Mouse (Mus musculus) intestine, embryonic 14.5 days (tissue): ENCODE measurements around the gene Def8. TPM values are rescaled to one million over a fixed set of nuclear protein-coding genes. Genes with fewer than 3 reads are reported as not detected.
"Not testable (repeated sequence)": the region's sequence is repeated elsewhere in the genome, so short reads cannot be mapped to it uniquely, and the experiment has no call there.

Source experiments
- ATAC-seq: fragments of 200-750 bp; cut with Nextera tagmentation; replicated peaks from 2 replicates; pipeline ENCODE4 v1.8.0; 2017; ENCODE audit warnings: low read depth, moderate number of reproducible peaks, moderate TSS enrichment, moderate library complexity; ENCODE audit not compliant: low FRiP score, low TSS enrichment
- DNase-seq: peaks from one replicate; pipeline ENCODE4 v3.0.0-alpha.2; 2018; ENCODE audit warnings: low spot score
- H3K27ac ChIP-seq: fragments of 300-500 bp; sonication (generic); 2 replicates; pipeline ENCODE4 v1.5.1; 2014; ENCODE audit warnings: low read depth, mild to moderate bottlenecking, control low read depth
- H3K27me3 ChIP-seq: fragments of 300-500 bp; sonication (generic); replicated peaks from 2 replicates; pipeline ENCODE4 v1.6.1; 2014; ENCODE audit warnings: low read length, control low read depth; ENCODE audit not compliant: control insufficient read depth, insufficient read depth
- H3K36me3 ChIP-seq: fragments of 300-500 bp; sonication (generic); 2 replicates; pipeline ENCODE4 v1.6.1; 2014; ENCODE audit warnings: low read length, control low read depth; ENCODE audit not compliant: control insufficient read depth, insufficient read depth
- H3K4me1 ChIP-seq: fragments of 300-500 bp; sonication (generic); replicated peaks from 2 replicates; pipeline ENCODE4 v1.6.1; 2014; ENCODE audit warnings: low read length, control low read depth, mixed read lengths; ENCODE audit not compliant: control insufficient read depth, insufficient read depth
- H3K4me2 ChIP-seq: fragments of 300-500 bp; sonication (generic); 2 replicates; pipeline ENCODE4 v1.6.1; 2014; ENCODE audit warnings: low read length
- H3K4me3 ChIP-seq: fragments of 300-500 bp; sonication (generic); 2 replicates; pipeline ENCODE4 v1.5.1; 2014; ENCODE audit warnings: low read depth, low read length, control low read depth, mixed read lengths
- H3K9ac ChIP-seq: fragments of 300-500 bp; sonication (generic); 2 replicates; pipeline ENCODE4 v1.6.1; 2014; ENCODE audit warnings: mild to moderate bottlenecking, low read length
- H3K9me3 ChIP-seq: fragments of 300-500 bp; sonication (generic); 2 replicates; pipeline ENCODE4 v1.6.1; 2016; ENCODE audit warnings: low read length, control low read depth; ENCODE audit not compliant: control insufficient read depth
- WGBS: fragments of 180-500 bp; shearing (Covaris S2); extraction: QIAGEN DNeasy Blood & Tissue Kit; methylation state at CpG from one replicate; pipeline ENCODE4 v1.1.7; 2014; 5-methylcytosine and 5-hydroxymethylcytosine counted together
- polyA plus RNA-seq: library from polyadenylated mRNA; unstranded; fragments of >200 nt; fragmentation: Nextera tagmentation; extraction: Ambion mirVana; gene quantifications from 2 replicates; pipeline ENCODE4 v1.2.1, GENCODE M21; 2014

Def8 gene
- polyA plus RNA-seq, 1 experiment from 2014 or later = 32.6 TPM

GRCm38 (mm10) chr8:123428343-123428893 is 5.1 kb downstream of the Def8 start:
- ATAC-seq (no peak), DNase-seq (no peak)
- Histone ChIP-seq H3K9ac (no peak overlapping the region), H3K27me3 (no peaks in the 10 kb centered on the region), H3K36me3 (no peaks in the 10 kb centered on the region), H3K27ac (no peak overlapping the region), H3K4me3 (no peak overlapping the region), H3K4me1 (no peaks in the 10 kb centered on the region), H3K4me2 (no peak overlapping the region), H3K9me3 (peaks cover 50% of the 10 kb centered on the region)
- 97% methylated on average over 29 of the region's 29 CpGs for WGBS

DNA sequence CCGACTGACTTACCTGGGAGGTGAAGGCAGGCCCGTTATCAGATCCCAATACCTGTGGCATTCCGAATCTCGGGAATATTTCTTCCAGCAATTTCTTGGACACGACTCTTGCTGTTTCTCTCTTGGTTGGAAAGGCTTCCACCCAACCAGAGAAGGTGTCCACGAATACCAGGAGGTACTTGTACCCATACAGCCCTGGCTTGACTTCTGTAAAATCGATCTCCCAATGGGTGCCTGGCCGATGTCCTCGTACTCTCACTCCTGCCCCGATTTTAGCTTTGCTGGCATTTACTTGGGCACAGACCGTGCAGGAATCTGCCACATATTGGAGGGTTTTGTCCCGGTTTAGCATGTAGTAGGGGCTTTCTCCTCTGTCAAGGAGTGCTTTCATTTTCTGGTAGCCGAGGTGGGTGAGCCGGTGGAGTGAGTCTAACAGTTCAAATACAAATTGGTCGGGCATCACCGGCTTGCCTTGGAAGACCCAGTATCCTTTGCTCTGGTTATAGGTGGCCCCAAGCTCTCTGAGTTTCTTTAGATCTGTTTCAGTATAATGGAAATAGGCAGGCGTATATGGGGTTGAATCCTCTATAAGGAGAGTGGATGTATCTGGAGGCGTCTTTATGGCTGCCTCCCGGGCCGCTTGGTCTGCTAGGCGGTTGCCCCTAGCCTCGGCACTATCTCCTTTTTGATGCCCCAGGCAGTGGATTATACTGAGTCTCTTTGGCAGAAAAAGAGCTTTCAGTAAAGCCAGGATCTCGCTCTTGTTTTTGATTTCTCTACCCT is 5.8 kb downstream of the Def8 start:
- WGBS = 94% methylated on average over 23 of the region's 23 CpGs
- no peak for DNase-seq
- H3K9me3 ChIP-seq = peaks cover 51% of the 10 kb centered on the region

DNA sequence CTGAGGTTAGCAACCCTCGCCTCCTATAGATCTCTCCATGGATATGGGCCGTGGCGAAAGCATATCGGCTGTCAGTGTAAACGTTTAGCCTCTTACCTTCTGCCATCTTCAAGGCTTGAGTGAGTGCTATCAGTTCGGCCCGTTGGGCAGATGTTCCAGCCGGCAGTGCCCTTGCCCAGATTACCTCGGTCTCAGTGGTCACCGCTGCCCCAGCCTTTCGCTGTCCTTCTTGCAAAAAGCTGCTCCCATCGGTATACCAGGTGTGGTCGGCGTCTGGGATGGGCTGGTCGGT is 6.3 kb downstream of the Def8 start:
- DNase-seq, ATAC-seq, H3K4me2 ChIP-seq, H3K9ac ChIP-seq, H3K27me3 ChIP-seq, H3K4me1 ChIP-seq, H3K27ac ChIP-seq, H3K36me3 ChIP-seq, H3K4me3 ChIP-seq: not testable (repeated sequence)
- H3K9me3 ChIP-seq = peaks cover 51% of the 10 kb centered on the region
- WGBS = 97% methylated on average over 15 of the region's 15 CpGs

More for the DNA sequence above, 5.8 kb downstream of the Def8 start:
- Histone ChIP-seq H3K27ac (no peak overlapping the region), H3K4me2 (no peak overlapping the region), H3K36me3 (no peaks in the 10 kb centered on the region), H3K4me3 (no peak overlapping the region), H3K9ac (no peak overlapping the region), H3K4me1 (no peaks in the 10 kb centered on the region), H3K27me3 (no peaks in the 10 kb centered on the region)
- no peak for ATAC-seq

- not testable (repeated sequence) for DNase-seq, H3K4me1 ChIP-seq, ATAC-seq, H3K9ac ChIP-seq, H3K27ac ChIP-seq, H3K4me2 ChIP-seq, H3K4me3 ChIP-seq, H3K27me3 ChIP-seq, H3K36me3 ChIP-seq
- peaks cover 51% of the 10 kb centered on the region for H3K9me3 ChIP-seq
- 96% methylated on average over 8 of the region's 8 CpGs for WGBS
These were observed 7.6 kb downstream of the Def8 start for GRCm38 (mm10) chr8:123430936-123431335.

- WGBS = 97% methylated on average over 25 of the region's 25 CpGs
- no peak for ATAC-seq
These were observed 8.5 kb downstream of the Def8 start for GRCm38 (mm10) chr8:123431616-123432365.

DNA sequence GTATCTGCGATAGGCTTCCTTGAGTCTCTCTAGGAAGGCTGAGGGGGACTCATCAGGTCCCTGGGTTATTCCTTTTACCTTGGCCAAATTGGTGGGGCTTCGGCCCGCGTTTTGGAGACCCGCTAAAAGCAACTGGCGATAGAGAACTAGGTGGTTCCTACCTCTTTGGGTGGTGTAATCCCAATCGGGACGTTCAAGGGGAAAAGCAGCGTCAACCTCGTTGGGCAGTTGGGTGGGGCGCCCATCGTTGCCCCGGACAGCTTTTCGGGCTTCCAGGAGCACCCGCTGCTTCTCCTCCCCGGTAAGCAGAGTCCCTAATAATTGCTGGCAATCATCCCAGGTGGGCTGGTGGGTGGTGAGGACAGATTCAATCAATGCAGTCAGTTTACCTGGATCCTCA is 9.1 kb downstream of the Def8 start:
- Histone ChIP-seq H3K9ac (no peak overlapping the region), H3K27ac (no peak overlapping the region), H3K9me3 (peaks cover 39% of the 10 kb centered on the region), H3K4me1 (no peaks in the 10 kb centered on the region), H3K27me3 (no peaks in the 10 kb centered on the region), H3K4me3 (no peak overlapping the region), H3K4me2 (no peak overlapping the region), H3K36me3 (no peaks in the 10 kb centered on the region)
- no peak for ATAC-seq
- DNase-seq = no peak
- 95% methylated on average over 16 of the region's 16 CpGs for WGBS

More at GRCm38 (mm10) chr8:123431616-123432365, 8.5 kb downstream of the Def8 start:
- Histone ChIP-seq H3K4me2 (no peak overlapping the region), H3K27me3 (no peaks in the 10 kb centered on the region), H3K9me3 (peaks cover 45% of the 10 kb centered on the region), H3K27ac (no peak overlapping the region), H3K4me1 (no peaks in the 10 kb centered on the region), H3K36me3 (no peaks in the 10 kb centered on the region), H3K4me3 (no peak overlapping the region), H3K9ac (no peak overlapping the region)
- DNase-seq = no peak

DNA sequence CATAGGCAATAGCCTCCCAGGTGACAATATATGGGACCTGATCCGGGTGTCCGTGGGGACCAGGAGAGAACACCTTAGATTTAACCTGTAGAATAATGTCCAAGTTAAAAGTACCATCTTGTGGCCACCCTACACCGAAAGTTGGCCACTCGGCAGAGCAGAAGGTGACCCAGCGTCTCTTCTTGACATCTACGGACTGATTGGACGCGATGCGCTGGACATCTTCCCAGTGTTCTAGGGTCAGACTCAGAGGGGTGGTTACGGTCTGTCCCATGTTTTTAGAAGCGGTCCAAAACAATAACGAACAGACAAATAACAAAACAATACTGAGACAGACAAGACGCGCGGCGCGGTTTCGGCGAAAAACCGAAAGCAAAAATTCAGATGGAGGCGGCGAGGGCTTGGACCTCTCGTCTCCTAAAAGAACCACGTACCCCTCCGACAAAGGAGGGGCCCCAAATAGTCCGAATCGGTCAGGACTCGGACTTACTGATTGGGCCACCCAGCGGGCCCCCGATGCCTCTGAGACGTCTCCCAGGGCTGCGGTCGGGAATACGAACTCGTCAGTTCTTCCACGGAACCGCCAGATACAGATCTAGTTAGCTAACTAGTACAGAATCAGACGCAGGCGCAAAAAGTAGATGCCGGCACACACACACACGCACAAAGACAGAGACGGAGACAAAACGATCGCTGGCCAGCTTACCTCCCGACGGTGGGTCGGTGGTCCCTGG is 10.1 kb downstream of the Def8 start:
- H3K4me2 ChIP-seq, H3K27me3 ChIP-seq, H3K36me3 ChIP-seq, H3K9ac ChIP-seq, DNase-seq, ATAC-seq, H3K4me3 ChIP-seq, H3K27ac ChIP-seq, H3K4me1 ChIP-seq: not testable (repeated sequence)
- WGBS = 97% methylated on average over 44 of the region's 47 CpGs
- H3K9me3 ChIP-seq = peaks cover 29% of the 10 kb centered on the region

- ATAC-seq (no peak), DNase-seq (no peak)
- no peak overlapping the region for H3K27ac ChIP-seq
- H3K9ac ChIP-seq = no peak overlapping the region
- 93% methylated on average over 2 of the region's 2 CpGs for WGBS
- peaks cover 7% of the 10 kb centered on the region; the same call in 1 of the 2 replicates for H3K4me1 ChIP-seq
- H3K36me3 ChIP-seq = no peaks in the 10 kb centered on the region
- no peak overlapping the region for H3K4me3 ChIP-seq
- H3K27me3 ChIP-seq = no peaks in the 10 kb centered on the region
- no peaks in the 10 kb centered on the region for H3K9me3 ChIP-seq
- no peak overlapping the region for H3K4me2 ChIP-seq
These were observed 18.5 kb downstream of the Def8 start for GRCm38 (mm10) chr8:123441788-123442187.
